ENCODE assay signal across 9 mouse cellular contexts in genomic region chr4:33586615-33587451, GRCm38 (mm10).
DNase-seq lines count a peak whose midpoint lies in the region; ATAC-seq lines count a peak whose summit lies in the region.
"Had no signal": no experiment of that assay in that cellular context is flagged by ENCODE, and none has a peak within 500 bp of the region (broad histone marks: within the 10 kb centered on the region; RNA-seq: fewer than 3 reads in every experiment).

No protein-coding gene starts in this region.

- peak; percentile 24 for DNase-seq in cerebellum, adult 11-12 months
- no peak for DNase-seq in cerebellum, postnatal 4 days (ENCODE audit: low spot score in 2 of 2)
- DNase-seq in c-Kit-positive CD71-positive TER-119-positive erythroid progenitor cells, embryonic 14.5 days (ENCODE audit: low spot score): peak; percentile 29
- peak; percentile 28 to 47 for DNase-seq in frontal cortex, postnatal 36 days (ENCODE audit: low spot score in 2 of 2)
- peak; percentile 18 to 38 for DNase-seq in left cerebral cortex, adult 8-10 months (ENCODE audit: low spot score in 2 of 2)

- no peaks in the 10 kb centered on the region for H3K27me3 ChIP-seq in hindbrain, embryonic 13.5 days
- H3K27me3 ChIP-seq in stomach, embryonic 15.5 days (replicated peaks): no peaks in the 10 kb centered on the region

- H3K9me3 ChIP-seq in hindbrain, embryonic 13.5 days: no peaks in the 10 kb centered on the region; the same call in 1 of the 2 replicates
- H3K9me3 ChIP-seq in stomach, embryonic 15.5 days: no peaks in the 10 kb centered on the region
- H3K9me3 ChIP-seq: G1E had no signal

- H3K4me2 ChIP-seq in hindbrain, embryonic 13.5 days: peak overlapping the region; percentile 52
- peak overlapping the region; percentile 48 for H3K4me2 ChIP-seq in stomach, embryonic 15.5 days

- H3K4me3 ChIP-seq in hindbrain, embryonic 13.5 days: peak overlapping the region; percentile 29
- H3K4me3 ChIP-seq in stomach, embryonic 15.5 days (replicated peaks): peak overlapping the region; percentile 24

- peak overlapping the region; percentile 83 for H3K27ac ChIP-seq in hindbrain, embryonic 13.5 days
- peak overlapping the region; percentile 48; the same call in 1 of the 2 replicates for H3K27ac ChIP-seq in stomach, embryonic 15.5 days

- ATAC-seq in hindbrain, embryonic 13.5 days (ENCODE audit: low FRiP score): peak; percentile 84
- peak; percentile 27; the same call in 1 of the 2 replicates for ATAC-seq in megakaryocyte, adult 5-6 weeks (ENCODE audit: poor library complexity, severe bottlenecking)
- ATAC-seq in stomach, embryonic 15.5 days (ENCODE audit: insufficient read depth, low FRiP score, low read depth): peak; percentile 62; the same call in 1 of the 2 replicates

- H3K4me1 ChIP-seq in hindbrain, embryonic 13.5 days (replicated peaks): peaks cover 39% of the 10 kb centered on the region
- H3K4me1 ChIP-seq in stomach, embryonic 15.5 days: peaks cover 12% of the 10 kb centered on the region

- peak overlapping the region; percentile 39; the same call in 1 of the 2 replicates for H3K9ac ChIP-seq in hindbrain, embryonic 13.5 days
- H3K9ac ChIP-seq in stomach, embryonic 15.5 days: no peak overlapping the region

- WGBS in hindbrain, embryonic 13.5 days: 2% methylated on average over 15 of the region's 15 CpGs
- 11% methylated on average over 15 of the region's 15 CpGs for WGBS in stomach, embryonic 15.5 days

- H3K36me3 ChIP-seq in hindbrain, embryonic 13.5 days: no peaks in the 10 kb centered on the region
- no peaks in the 10 kb centered on the region for H3K36me3 ChIP-seq in stomach, embryonic 15.5 days
- H3K36me3 ChIP-seq: G1E had no signal

Comparison
In these comparisons a context has a peak if more than half of its experiments do, and no peak if none do; other contexts are left out.
1. DNase-seq: peak in cerebellum, adult 11-12 months (single experiment), c-Kit-positive CD71-positive TER-119-positive erythroid progenitor cells, embryonic 14.5 days (single experiment), frontal cortex, postnatal 36 days (2 of 2) and left cerebral cortex, adult 8-10 months (2 of 2); none in cerebellum, postnatal 4 days (0 of 2).
2. ATAC-seq: peak in every context shown above with its lines; median percentile 84 in hindbrain, embryonic 13.5 days; 62 in stomach, embryonic 15.5 days; 27 in megakaryocyte, adult 5-6 weeks.